Mouse (Mus musculus) thymus, postnatal 14 days (tissue): Measurements from ENCODE around the gene Slit3.

ENCODE experiments used
- DNase-seq: peaks from one replicate; pipeline ENCODE4 v3.0.0; 2021

Slit3 gene

GRCm38 (mm10) chr11:35598732-35599131 is 477.7 kb downstream of the Slit3 start:
- DNase-seq, result no peak

DNA sequence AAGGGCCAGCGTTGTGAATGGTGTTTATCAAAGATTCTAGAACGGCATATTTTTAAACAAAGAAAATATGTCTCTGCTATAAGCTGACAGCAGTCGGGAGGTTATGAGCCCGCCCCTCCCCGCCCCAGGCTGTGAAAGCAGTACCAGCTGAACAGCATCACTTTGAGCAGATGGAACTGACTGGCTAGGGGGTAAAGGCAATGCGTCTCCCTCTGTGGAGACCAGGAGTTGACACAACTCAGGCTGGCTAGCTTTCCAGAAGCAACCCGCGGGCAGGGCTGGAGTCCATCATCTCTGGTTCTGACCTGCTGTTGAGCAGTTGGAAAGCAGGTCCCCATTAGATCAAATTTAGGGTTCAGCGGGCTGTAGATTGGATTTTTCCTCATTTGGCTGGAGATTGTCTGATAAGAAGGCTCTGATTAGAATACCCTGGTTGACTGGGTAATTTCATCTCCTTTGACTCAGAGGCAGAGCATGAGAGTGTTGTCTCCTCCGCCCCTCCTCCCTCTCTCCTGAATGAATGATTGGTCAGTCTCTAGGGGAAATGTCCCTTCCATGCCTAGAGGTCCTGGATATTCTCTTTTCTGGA is 480.7 kb downstream of the Slit3 start:
- no peak for DNase-seq

GRCm38 (mm10) chr11:35602586-35602985 is 481.6 kb downstream of the Slit3 start:
- DNase-seq, result no peak

DNA sequence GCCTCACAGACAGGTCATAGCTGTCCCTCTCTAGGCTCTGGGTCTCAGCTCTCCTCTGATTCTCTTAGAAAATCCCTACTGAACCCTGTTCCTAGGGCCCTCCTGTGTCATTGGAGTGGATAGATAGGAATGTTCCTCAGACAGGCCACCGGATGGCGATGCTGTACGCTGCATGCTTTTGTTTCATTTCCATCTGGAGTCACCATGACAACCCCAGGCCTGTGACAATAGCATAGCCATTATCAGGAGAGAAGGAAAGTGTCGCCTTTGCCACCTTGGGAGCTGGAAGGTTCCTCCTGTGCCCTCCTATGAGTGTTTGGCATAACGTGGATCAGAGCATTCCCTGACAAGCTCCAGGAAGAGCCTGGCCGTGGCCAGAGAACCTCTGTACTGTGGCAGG is 482.9 kb downstream of the Slit3 start:
- DNase-seq, result no peak

- no peak for DNase-seq
These were observed 484.1 kb downstream of the Slit3 start for GRCm38 (mm10) chr11:35604848-35605790.

GRCm38 (mm10) chr11:35607191-35607590 is 486.2 kb downstream of the Slit3 start:
- no peak for DNase-seq

DNA sequence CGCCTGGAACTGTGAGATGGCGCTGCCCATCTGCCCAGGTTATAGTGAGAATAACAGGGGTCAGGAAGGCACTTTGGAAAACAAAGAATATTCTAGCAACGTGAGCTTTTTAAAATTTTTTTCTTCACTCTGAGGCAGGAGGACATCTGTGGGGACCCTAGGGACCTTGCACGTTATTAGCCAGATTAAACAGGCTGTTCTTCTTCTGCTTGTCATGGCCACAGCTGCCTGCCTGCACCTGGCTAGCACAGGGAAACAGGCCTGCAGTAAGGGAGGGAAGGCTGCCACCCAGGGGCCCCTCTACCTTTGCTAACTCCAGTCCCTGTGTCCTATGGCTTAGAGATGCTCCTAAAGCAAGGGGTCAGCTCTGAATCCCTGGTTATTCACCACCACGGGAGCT is 487.8 kb downstream of the Slit3 start:
- DNase-seq, result no peak

- DNase-seq, result no peak
These were observed 491.4 kb downstream of the Slit3 start for GRCm38 (mm10) chr11:35612262-35612896.

DNA sequence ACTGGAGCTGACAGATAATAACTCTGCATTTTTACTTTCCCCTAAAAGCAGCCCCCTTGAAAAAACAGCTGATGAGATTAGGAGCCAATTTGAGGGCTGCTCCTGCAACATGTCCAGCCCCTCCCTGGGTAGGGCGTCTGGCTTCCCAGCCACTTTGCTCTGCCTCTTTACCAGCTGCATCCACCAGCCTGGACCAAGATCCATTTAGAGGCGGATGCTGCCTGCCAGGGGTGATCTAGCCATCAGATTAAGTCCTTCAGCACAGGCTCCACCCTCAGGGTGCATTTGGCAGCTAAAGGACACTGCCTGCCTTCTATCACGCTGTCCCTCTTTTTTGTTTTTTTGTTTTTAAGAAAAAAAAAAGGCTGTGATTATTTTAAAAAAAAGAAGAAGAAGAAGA is 493.5 kb downstream of the Slit3 start:
- DNase-seq, result no peak

- DNase-seq, result no peak
These were observed 498.4 kb downstream of the Slit3 start for GRCm38 (mm10) chr11:35619421-35619820.

- DNase-seq, result no peak
These were observed 501.7 kb downstream of the Slit3 start for GRCm38 (mm10) chr11:35622736-35623135.

DNA sequence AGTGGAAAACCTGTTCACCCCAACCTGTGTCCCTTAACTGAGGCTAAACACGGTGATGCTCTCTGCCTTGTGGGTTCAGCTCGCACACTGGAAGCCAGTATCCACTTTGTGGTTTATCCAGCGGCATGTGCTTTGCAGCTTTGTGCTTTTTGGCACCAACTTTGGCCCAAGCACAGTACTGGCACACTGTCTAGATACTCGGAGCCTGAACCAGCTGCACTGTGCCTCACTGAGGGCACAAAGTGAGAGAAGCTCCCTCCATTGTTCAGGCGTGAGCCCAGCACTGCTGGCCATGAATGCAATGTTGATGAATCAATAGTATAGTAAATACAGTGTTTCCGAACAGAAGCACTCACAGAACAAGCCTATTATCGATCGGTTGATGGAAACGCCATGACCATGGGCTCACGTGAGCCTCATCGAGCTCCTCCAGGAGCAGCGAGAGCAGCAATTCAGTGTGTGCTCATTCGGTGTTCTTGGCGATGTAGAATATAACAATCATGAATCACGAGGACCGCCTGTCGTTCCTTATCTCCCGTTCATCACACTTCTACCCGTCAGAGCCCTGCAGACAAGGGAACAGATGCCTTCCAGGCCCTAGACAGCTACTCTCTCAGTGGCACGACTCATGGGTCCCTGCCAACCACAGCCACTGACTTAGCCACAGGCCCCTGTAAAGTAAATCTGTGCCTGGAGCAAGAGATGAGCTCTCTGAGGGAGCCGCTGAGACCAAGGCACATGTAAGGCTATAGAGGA is 503.7 kb downstream of the Slit3 start:
- DNase-seq, result no peak

DNA sequence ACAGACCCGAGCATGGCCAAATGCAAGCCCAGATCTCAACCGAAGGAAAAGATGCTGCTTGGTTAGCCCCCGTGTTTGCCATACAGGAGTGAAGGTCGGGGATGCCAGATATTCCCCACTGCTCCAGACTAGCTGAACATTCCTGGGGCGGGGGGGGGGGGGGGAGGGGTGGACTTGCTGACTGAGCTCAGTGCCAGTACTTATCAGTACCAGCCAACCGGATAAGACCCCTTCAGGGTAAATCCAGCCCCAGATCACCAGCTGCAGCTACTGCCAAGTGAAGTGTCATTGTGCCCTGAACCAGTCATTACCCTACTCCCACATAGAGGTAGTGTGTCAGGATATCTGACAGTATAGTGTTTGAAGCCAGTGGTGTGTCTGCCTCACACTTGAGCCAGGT is 504.6 kb downstream of the Slit3 start:
- DNase-seq, result no peak

GRCm38 (mm10) chr11:35626161-35626885 is 505.3 kb downstream of the Slit3 start:
- DNase-seq, result no peak

- no peak for DNase-seq
These were observed 506.8 kb downstream of the Slit3 start for GRCm38 (mm10) chr11:35627815-35628214.

DNA sequence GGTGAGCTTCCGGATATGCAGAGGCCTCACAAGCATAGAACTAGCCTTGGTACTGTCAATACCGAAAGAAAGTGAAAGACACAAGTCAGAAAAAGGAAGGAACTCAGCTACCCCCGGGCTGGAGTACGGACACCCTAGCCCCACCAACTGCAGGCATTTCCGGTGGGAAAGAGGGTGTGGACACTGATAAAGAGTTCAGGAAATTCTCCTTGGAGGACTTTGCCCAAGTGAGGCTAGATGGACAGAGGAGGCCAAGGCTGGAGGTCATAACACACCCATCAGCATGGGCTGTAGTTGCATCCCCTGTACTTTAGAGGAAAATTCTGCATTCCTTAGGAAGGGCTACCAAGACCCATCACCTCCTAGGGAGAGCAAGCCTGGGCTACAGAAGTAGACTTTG is 511.2 kb downstream of the Slit3 start:
- no peak for DNase-seq

DNA sequence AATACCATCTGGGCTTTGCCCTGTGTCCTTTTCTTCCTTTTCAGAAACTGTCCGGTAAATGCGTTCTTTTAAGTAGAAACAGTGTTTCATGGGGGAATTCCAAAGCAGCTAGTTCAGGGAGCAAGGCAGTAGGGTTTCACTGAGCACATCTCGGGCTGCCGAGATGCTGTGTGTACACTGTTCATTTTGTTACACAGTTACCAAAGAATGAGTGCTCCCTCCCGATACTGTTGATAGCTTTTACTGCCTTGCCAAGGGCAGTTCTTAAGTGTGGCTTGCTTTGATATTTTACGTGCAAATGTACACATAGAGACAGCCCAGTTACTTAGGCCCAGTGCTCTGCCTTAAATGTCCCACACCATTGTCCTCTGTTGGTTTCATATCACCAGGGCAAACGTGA is 516.1 kb downstream of the Slit3 start:
- no peak for DNase-seq

- no peak for DNase-seq
These were observed 517.9 kb downstream of the Slit3 start for GRCm38 (mm10) chr11:35638862-35639384.

DNA sequence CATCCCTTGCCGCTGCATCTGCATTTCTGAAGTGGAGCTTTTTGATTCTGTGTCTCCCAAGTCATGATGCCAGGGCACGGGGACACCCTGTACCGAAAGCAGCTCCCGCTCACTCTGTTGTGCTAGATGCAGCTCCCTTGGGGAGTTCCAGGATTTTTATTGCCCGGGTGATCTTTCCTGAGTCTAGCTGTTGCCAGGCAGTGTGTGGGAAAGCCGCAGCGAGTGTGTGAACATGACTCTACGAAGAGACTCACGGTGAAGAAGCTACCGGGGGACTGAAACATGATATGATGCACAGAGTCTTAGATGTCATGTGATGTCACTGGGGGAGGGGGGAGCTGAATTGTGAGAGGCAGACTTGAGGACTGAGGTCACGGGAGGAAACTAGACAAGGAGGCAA is 518.4 kb downstream of the Slit3 start:
- no peak for DNase-seq

GRCm38 (mm10) chr11:35651286-35651685 is 530.3 kb downstream of the Slit3 start:
- no peak for DNase-seq

DNA sequence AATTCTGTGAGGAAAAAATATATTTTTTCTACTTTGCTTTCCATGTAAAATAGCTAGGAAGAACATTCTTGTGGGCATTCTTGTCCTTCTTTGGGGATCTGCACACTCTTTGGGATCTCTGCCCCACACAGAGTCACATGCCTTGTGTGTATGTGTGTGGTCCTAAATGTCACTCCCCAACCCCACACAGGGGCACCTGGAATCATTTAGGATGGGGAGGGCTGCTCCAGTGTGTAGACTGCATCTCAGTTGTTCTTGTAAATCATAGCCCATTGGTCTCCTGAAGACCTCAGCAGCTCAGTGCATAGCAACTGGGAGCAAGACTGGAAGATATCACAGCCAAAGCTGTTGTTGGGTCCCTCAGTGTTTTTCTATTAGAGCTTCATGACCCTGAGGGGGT is 534.8 kb downstream of the Slit3 start:
- DNase-seq, result no peak

GRCm38 (mm10) chr11:35657582-35657981 is 536.6 kb downstream of the Slit3 start:
- DNase-seq, result no peak
